Mouse (Mus musculus): ENCODE results near the gene Gsk3a.

DNA sequence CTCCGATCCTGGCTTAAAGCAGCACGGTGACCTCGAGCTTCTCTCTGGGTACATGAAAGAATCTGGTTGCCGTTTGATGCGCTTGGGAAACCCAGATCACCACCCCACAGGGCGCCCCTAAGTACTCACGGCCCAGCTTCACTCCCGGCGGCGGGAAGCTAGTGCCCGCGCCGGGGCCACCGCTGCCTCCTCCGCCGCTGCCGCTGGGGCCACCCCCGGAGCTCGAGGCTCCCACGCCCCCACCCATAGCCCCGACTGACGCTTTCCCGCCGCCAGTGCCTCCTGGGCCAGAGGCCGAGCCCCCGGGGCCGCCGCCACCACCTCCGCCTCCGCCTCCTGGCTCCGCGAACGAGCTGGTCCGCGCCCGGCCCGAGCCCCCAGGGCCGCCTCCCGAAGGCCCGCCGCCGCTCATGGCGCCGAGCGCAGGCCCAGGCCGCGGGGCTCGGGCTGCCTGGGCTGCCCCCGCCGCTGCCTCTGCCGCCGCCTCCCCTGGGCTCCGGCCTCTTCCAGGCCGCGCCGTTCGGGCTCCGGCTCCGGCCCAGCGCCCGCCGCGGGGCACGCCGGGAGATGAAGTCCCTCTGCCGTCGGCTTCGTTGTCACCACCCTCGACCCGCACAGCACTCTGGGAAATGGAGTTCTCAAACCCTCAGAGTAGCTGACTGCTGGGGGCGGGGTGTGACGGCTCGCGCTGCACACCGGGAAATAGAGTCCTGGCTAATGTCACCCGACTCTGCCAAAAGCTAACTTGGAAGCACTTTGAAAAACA, at the start of gene Gsk3a:
- TF ChIP-seq CHD2 (IDR thresholded peaks at IDR 0.05; ENCODE audit: low read depth, low read length) (no peak), ZNF384 (IDR thresholded peaks at IDR 0.05; ENCODE audit: low read depth, low read length) (no peak), HCFC1 (IDR thresholded peaks at IDR 0.05; ENCODE audit: borderline replicate concordance, insufficient read depth, low read length) (no peak), MAFK (IDR thresholded peaks at IDR 0.05; ENCODE audit: insufficient read depth, low read depth, low read length) (no peak), ZC3H11A (IDR thresholded peaks at IDR 0.05; ENCODE audit: borderline replicate concordance, low read depth, low read length) (no peak)

All from ES-E14 (cell line).